Mouse (Mus musculus): ENCODE measurements around the gene Cnot6l. TPM values are rescaled to one million over a fixed set of nuclear protein-coding genes. Genes with fewer than 3 reads are reported as not detected.

Cnot6l gene
- total RNA-seq, 2 experiments from 2014 or later, result 73.4 to 78.3 TPM

GRCm38 (mm10) chr5:96183987-96184386 lies 20.0 kb upstream of the Cnot6l start:
- DNase-seq (ENCODE audit: extremely low spot score in 1 of 2, low spot score in 2 of 2), result no peak
- H3K4me3 ChIP-seq, result no peak overlapping the region
- intact Hi-C loops (cut with DNase I), result no loop called here
- TF ChIP-seq CTCF (IDR thresholded peaks at IDR 0.05), result no peak
- no peak overlapping the region for H3K27ac ChIP-seq

GRCm38 (mm10) chr5:96183211-96183610 lies 19.2 kb upstream of the Cnot6l start:
- H3K4me3 ChIP-seq, result no peak overlapping the region
- DNase-seq (ENCODE audit: extremely low spot score in 1 of 2, low spot score in 2 of 2), result no peak
- TF ChIP-seq CTCF (IDR thresholded peaks at IDR 0.05), result no peak
- intact Hi-C loops (cut with DNase I), result no loop called here
- no peak overlapping the region for H3K27ac ChIP-seq

- no peak overlapping the region for H3K4me3 ChIP-seq
- DNase-seq (ENCODE audit: extremely low spot score in 1 of 2, low spot score in 2 of 2), result no peak
- intact Hi-C loops (cut with DNase I), result no loop called here
- TF ChIP-seq CTCF (IDR thresholded peaks at IDR 0.05), result no peak
- no peak overlapping the region for H3K27ac ChIP-seq
Observed at GRCm38 (mm10) chr5:96176879-96177358, 12.9 kb upstream of the Cnot6l start.

GRCm38 (mm10) chr5:96176121-96176520 lies 12.2 kb upstream of the Cnot6l start:
- H3K27ac ChIP-seq, result no peak overlapping the region
- TF ChIP-seq CTCF (IDR thresholded peaks at IDR 0.05), result no peak
- H3K4me3 ChIP-seq, result peak overlapping the region; percentile 16; the same call in 1 of the 2 replicates
- intact Hi-C loops (cut with DNase I), result no loop called here
- DNase-seq (ENCODE audit: extremely low spot score in 1 of 2, low spot score in 2 of 2), result no peak

GRCm38 (mm10) chr5:96171765-96172164 lies 7.8 kb upstream of the Cnot6l start:
- TF ChIP-seq CTCF (IDR thresholded peaks at IDR 0.05), result no peak
- DNase-seq (ENCODE audit: extremely low spot score in 1 of 2, low spot score in 2 of 2), result no peak
- Histone ChIP-seq H3K27ac (no peak overlapping the region), H3K4me3 (no peak overlapping the region)
- intact Hi-C loops (cut with DNase I), result no loop called here

GRCm38 (mm10) chr5:96170443-96170842 lies 6.5 kb upstream of the Cnot6l start:
- intact Hi-C loops (cut with DNase I), result no loop called here
- Histone ChIP-seq H3K27ac (no peak overlapping the region), H3K4me3 (no peak overlapping the region)
- no peak for TF ChIP-seq CTCF (IDR thresholded peaks at IDR 0.05)
- no peak for DNase-seq (ENCODE audit: extremely low spot score in 1 of 2, low spot score in 2 of 2)

GRCm38 (mm10) chr5:96166761-96167160 lies 2.8 kb upstream of the Cnot6l start:
- no peak for TF ChIP-seq CTCF (IDR thresholded peaks at IDR 0.05)
- Histone ChIP-seq H3K4me3 (no peak overlapping the region), H3K27ac (no peak overlapping the region)
- intact Hi-C loops (cut with DNase I), result no loop called here
- no peak for DNase-seq (ENCODE audit: extremely low spot score in 1 of 2, low spot score in 2 of 2)

GRCm38 (mm10) chr5:96163396-96164020 lies 463 bp downstream of the Cnot6l start:
- intact Hi-C loops (cut with DNase I), result loop anchor here (5.0 kb wide), 1 partner anchor 949 kb away; the partner anchor contains the start of gene Paqr3
- no peak for TF ChIP-seq CTCF (IDR thresholded peaks at IDR 0.05)
- no peak for DNase-seq (ENCODE audit: extremely low spot score in 1 of 2, low spot score in 2 of 2)

GRCm38 (mm10) chr5:96162399-96163331 lies 1.3 kb downstream of the Cnot6l start:
- Histone ChIP-seq H3K4me3 (peak overlapping the region; percentile 83), H3K27ac (peak overlapping the region; percentile 97)
- DNase-seq (ENCODE audit: extremely low spot score in 1 of 2, low spot score in 2 of 2), result peak; percentile 67 to 78
- TF ChIP-seq CTCF (IDR thresholded peaks at IDR 0.05), result no peak
- intact Hi-C loops (cut with DNase I), result loop anchor here (1.0 to 5.0 kb wide), 2 partner anchors 48 to 950 kb away; partner anchors contain the start of gene Paqr3

More at GRCm38 (mm10) chr5:96163396-96164020, 463 bp downstream of the Cnot6l start:
- peak overlapping the region; percentile 83 for H3K4me3 ChIP-seq
- H3K27ac ChIP-seq, result peak overlapping the region; percentile 91

- Histone ChIP-seq H3K27ac (peak overlapping the region; percentile 97), H3K4me3 (peak overlapping the region; percentile 83)
- DNase-seq (ENCODE audit: extremely low spot score in 1 of 2, low spot score in 2 of 2), result peak; percentile 65 to 72
- intact Hi-C loops (cut with DNase I), result loop anchor here (1.0 to 5.0 kb wide), 2 partner anchors 49 to 951 kb away; partner anchors contain the start of gene Paqr3
- no peak for TF ChIP-seq CTCF (IDR thresholded peaks at IDR 0.05)
Observed at GRCm38 (mm10) chr5:96161578-96162398, 2.2 kb downstream of the Cnot6l start.

- DNase-seq (ENCODE audit: extremely low spot score in 1 of 2, low spot score in 2 of 2), result no peak
- peak overlapping the region; percentile 89 for H3K27ac ChIP-seq
- H3K4me3 ChIP-seq, result peak overlapping the region; percentile 83
- intact Hi-C loops (cut with DNase I), result loop anchor here (5.0 kb wide), 1 partner anchor 951 kb away; the partner anchor contains the start of gene Paqr3
- no peak for TF ChIP-seq CTCF (IDR thresholded peaks at IDR 0.05)
Observed at GRCm38 (mm10) chr5:96161263-96161577, 2.8 kb downstream of the Cnot6l start.
